Mouse (Mus musculus) ES-E14 (cell line): ENCODE measurements around the gene Kank1. TPM values are rescaled to one million over a fixed set of nuclear protein-coding genes. Genes with fewer than 3 reads are reported as not detected.

ENCODE experiments used
- DNase-seq: peaks from one replicate; pipeline ENCODE4 v3.0.0-alpha.2; 2013; ENCODE audit warnings: low read depth, low spot score
- H3K27ac ChIP-seq: 2 replicates; pipeline ENCODE4 v1.5.1; 2012; ENCODE audit warnings: low read depth, mild to moderate bottlenecking, low read length, moderate library complexity, mixed read lengths; ENCODE audit not compliant: poor library complexity, insufficient read depth, severe bottlenecking
- H3K36me3 ChIP-seq: 2 replicates; pipeline ENCODE4 v1.6.1; 2012; ENCODE audit warnings: mild to moderate bottlenecking, low read length, moderate library complexity, mixed read lengths; ENCODE audit not compliant: control insufficient read depth, poor library complexity, insufficient read depth, severe bottlenecking
- H3K4me1 ChIP-seq, 2 experiments: fragments of 150-350 bp in 1 of 2; sonication (generic) in 1 of 2; 2 replicates each; pipeline ENCODE4 v1.6.1; 2012; ENCODE audit warnings: low read length in 2 of 2, mild to moderate bottlenecking in 1 of 2, mixed read lengths in 1 of 2; ENCODE audit not compliant: control insufficient read depth in 2 of 2, insufficient read depth in 2 of 2, poor library complexity in 1 of 2
- H3K4me3 ChIP-seq, 2 experiments: fragments of 150-350 bp in 1 of 2; sonication (generic) in 1 of 2; 2 replicates each; pipeline ENCODE4 v1.5.1; 2012; ENCODE audit warnings: low read length in 2 of 2, low read depth in 1 of 2, mild to moderate bottlenecking in 1 of 2, mixed read lengths in 1 of 2; ENCODE audit not compliant: insufficient read depth in 1 of 2, poor library complexity in 1 of 2, severe bottlenecking in 1 of 2
- H3K9ac ChIP-seq: 2 replicates; pipeline ENCODE4 v1.6.1; 2012; ENCODE audit warnings: low read depth, mild to moderate bottlenecking, low read length, mixed read lengths; ENCODE audit not compliant: poor library complexity, insufficient read depth, severe bottlenecking
- H3K9me3 ChIP-seq: fragments of 150-350 bp; sonication (generic); 2 replicates; pipeline ENCODE4 v1.6.1; 2012; ENCODE audit warnings: low read depth, mild to moderate bottlenecking, low read length; ENCODE audit not compliant: control insufficient read depth, insufficient read depth
- CHD2 ChIP-seq: IDR thresholded peaks from 2 replicates; pipeline ENCODE4 v1.6.1; 2014; ENCODE audit warnings: mild to moderate bottlenecking, low read depth, low read length, inconsistent platforms
- HCFC1 ChIP-seq: IDR thresholded peaks from 2 replicates; pipeline ENCODE4 v1.6.1; 2012; ENCODE audit warnings: low read length, inconsistent platforms, borderline replicate concordance; ENCODE audit not compliant: insufficient read depth
- MAFK ChIP-seq: IDR thresholded peaks from 2 replicates; pipeline ENCODE4 v1.6.1; 2014; ENCODE audit warnings: mild to moderate bottlenecking, low read depth, low read length, inconsistent platforms; ENCODE audit not compliant: insufficient read depth
- ZC3H11A ChIP-seq: IDR thresholded peaks from 2 replicates; pipeline ENCODE4 v1.6.1; 2012; ENCODE audit warnings: low read depth, mild to moderate bottlenecking, inconsistent platforms, low read length, borderline replicate concordance
- ZNF384 ChIP-seq: IDR thresholded peaks from 2 replicates; pipeline ENCODE4 v1.6.1; 2012; ENCODE audit warnings: low read depth, low read length, inconsistent platforms
- in situ Hi-C, 2 experiments: fragments of 600-800 bp; cut with MboI; formaldehyde crosslinking; loops; one replicate each; pipeline ENCODE4 v1.15.1; 2025; ENCODE audit warnings: low sequenced_read_pairs in 2 of 2, inconsistent platforms in 1 of 2; ENCODE audit not compliant: unreplicated experiment in 2 of 2
- total RNA-seq: library from RNA; depleted of rRNA; stranded (reverse); fragments of 300-350 nt; gene quantifications from 2 replicates; pipeline ENCODE4 v1.2.3, GENCODE M21; 2012

Gene Kank1
- total RNA-seq, 1 experiment, result 9.8 TPM

DNA sequence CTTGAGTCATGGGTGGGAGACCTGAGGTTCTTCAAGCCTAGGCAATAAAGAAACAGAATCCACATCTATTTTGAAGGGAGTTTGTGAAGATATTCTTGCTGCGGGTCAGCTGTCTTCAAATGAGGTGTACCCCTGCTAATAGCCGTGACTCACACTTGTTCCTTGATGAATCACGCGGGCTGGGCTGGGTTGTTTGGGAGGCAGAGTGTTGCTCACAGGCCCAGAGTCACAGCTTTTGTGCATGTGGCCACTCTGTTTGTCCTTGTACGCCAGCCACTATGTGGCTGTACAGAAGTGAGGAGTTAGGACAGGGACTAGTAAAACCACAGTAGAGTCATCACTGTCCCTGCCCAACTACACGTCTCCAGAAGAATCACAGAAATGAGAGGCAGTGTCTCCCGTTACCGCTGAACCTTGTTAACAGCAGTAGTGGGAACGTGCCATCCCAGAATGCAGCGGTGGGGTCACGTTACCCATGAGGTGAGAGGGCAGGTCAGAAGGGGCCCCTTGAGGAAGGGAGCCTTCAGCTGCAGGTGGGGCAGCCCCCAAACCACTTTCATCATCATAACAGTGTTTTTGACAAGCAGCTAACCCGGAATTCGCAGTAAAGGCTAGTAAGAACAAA lies 191.7 kb downstream of the Kank1 start:
- H3K4me1 ChIP-seq, result no peaks in the 10 kb centered on the region
- no peak for DNase-seq
- peaks cover 24% of the 10 kb centered on the region; the same call in 1 of the 2 replicates for H3K36me3 ChIP-seq
- in situ Hi-C loops, result no loop called here
- TF ChIP-seq MAFK, result no peak
- no peak for TF ChIP-seq CHD2
- no peak for TF ChIP-seq HCFC1
- TF ChIP-seq ZNF384, result no peak
- no peak for TF ChIP-seq ZC3H11A
- H3K4me3 ChIP-seq, result no peak overlapping the region
- no peak overlapping the region for H3K9ac ChIP-seq
- H3K27ac ChIP-seq, result no peak overlapping the region
- H3K9me3 ChIP-seq, result no peaks in the 10 kb centered on the region

DNA sequence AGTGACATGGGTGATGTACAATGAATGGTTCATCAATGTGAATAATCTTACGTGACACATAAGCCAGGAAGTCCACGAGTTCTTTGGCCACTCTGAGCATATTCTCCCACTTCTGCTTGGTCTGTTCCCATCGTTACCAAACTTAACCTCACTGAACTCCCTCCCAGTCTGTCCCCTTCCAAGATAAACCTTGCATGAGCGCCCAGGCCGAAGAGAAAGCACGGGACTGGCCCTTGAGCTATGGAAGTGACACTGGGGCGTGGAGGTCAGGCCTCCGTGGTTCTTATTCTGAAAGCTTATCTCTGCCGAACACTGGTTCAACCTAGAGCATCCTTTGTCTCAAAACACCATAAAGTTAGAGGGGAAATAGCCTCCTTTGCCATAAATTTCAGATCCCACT lies 194.7 kb downstream of the Kank1 start:
- in situ Hi-C loops, result no loop called here
- peaks cover 18% of the 10 kb centered on the region; the same call in 1 of the 2 replicates for H3K36me3 ChIP-seq

GRCm38 (mm10) chr19:25431909-25432308 lies 195.1 kb downstream of the Kank1 start:
- Histone ChIP-seq H3K27ac (no peak overlapping the region), H3K9me3 (no peaks in the 10 kb centered on the region), H3K4me1 (no peaks in the 10 kb centered on the region), H3K36me3 (peaks cover 18% of the 10 kb centered on the region; the same call in 1 of the 2 replicates), H3K4me3 (no peak overlapping the region), H3K9ac (no peak overlapping the region)
- DNase-seq, result no peak
- in situ Hi-C loops, result no loop called here
- TF ChIP-seq CHD2, result no peak
- no peak for TF ChIP-seq HCFC1
- TF ChIP-seq ZC3H11A, result no peak
- no peak for TF ChIP-seq ZNF384
- TF ChIP-seq MAFK, result no peak

More for the DNA sequence above, 194.7 kb downstream of the Kank1 start:
- H3K9ac ChIP-seq, result no peak overlapping the region
- H3K9me3 ChIP-seq, result no peaks in the 10 kb centered on the region
- no peaks in the 10 kb centered on the region for H3K4me1 ChIP-seq
- no peak for TF ChIP-seq ZC3H11A
- TF ChIP-seq ZNF384, result no peak
- TF ChIP-seq HCFC1, result no peak
- TF ChIP-seq MAFK, result no peak
- no peak for TF ChIP-seq CHD2
- no peak overlapping the region for H3K4me3 ChIP-seq
- no peak overlapping the region for H3K27ac ChIP-seq
- no peak for DNase-seq

DNA sequence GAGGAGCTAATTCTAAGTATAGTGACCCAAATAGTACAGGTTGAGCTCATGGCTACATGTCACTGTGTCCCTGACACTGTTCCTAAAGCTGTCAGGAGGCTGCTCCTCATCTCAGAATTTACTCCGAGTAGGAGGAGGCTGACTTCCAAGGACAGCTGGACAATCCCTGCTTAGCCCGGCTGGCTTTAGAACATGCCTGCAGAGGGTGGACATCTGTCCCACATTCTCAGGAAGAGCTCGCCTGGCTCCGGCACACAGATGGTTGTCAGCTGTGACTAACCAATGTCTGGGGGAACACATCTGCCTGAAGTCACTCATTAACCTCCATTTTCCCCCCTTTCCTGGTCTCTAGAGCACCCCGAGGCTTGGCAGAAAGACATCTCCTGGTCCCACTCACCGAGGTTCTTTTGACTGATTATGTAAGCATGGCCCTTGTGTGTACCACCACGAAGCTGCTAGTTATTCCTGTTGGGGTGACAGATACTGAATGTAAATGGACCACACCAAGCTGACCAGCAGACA lies 196.5 kb downstream of the Kank1 start:
- DNase-seq, result no peak
- peaks cover 14% of the 10 kb centered on the region; the same call in 1 of the 2 replicates for H3K36me3 ChIP-seq
- in situ Hi-C loops, result no loop called here

More for the DNA sequence above, 196.5 kb downstream of the Kank1 start:
- no peaks in the 10 kb centered on the region for H3K9me3 ChIP-seq
- TF ChIP-seq MAFK, result no peak
- TF ChIP-seq ZC3H11A, result no peak
- TF ChIP-seq ZNF384, result no peak
- no peak for TF ChIP-seq CHD2
- TF ChIP-seq HCFC1, result no peak
- H3K4me3 ChIP-seq, result no peak overlapping the region
- no peak overlapping the region for H3K9ac ChIP-seq
- H3K4me1 ChIP-seq, result no peaks in the 10 kb centered on the region
- no peak overlapping the region for H3K27ac ChIP-seq
